Mouse (Mus musculus): Measurements from ENCODE around the gene Id4.

- TF ChIP-seq TCF12 (IDR thresholded peaks at IDR 0.05; ENCODE audit: low read depth, low read length) (no peak), MEF2A (IDR thresholded peaks at IDR 0.05; ENCODE audit: extremely low read depth, insufficient replicate concordance, low read depth, low read length, poor library complexity, severe bottlenecking) (no peak), E2F4 (IDR thresholded peaks at IDR 0.05; ENCODE audit: borderline replicate concordance, low read depth, low read length) (no peak), POLR2AphosphoS2 (IDR thresholded peaks at IDR 0.05; ENCODE audit: low read length) (no peak), EP300 (IDR thresholded peaks at IDR 0.05; ENCODE audit: low read depth in 1 of 2, low read length in 2 of 2) (no peak), CTCF (IDR thresholded peaks at IDR 0.05 in 2 of 3, conservative IDR thresholded peaks at IDR 0.05 in 1 of 3; ENCODE audit: control insufficient read depth in 1 of 3, insufficient read depth in 1 of 3, low read depth in 2 of 3, low read length in 3 of 3, poor library complexity in 1 of 3, severe bottlenecking in 1 of 3) (no peak), ZNF384 (IDR thresholded peaks at IDR 0.05; ENCODE audit: low read depth, low read length) (no peak), MAX (IDR thresholded peaks at IDR 0.05; ENCODE audit: low read length) (no peak), POLR2A (IDR thresholded peaks at IDR 0.05; ENCODE audit: control insufficient read depth in 1 of 2, insufficient read depth in 1 of 2, low read depth in 1 of 2, low read length in 2 of 2, poor library complexity in 1 of 2) (no peak), KAT2A (conservative IDR thresholded peaks at IDR 0.05; ENCODE audit: low read depth, low read length) (no peak), SIN3A (IDR thresholded peaks at IDR 0.05; ENCODE audit: low read length) (no peak), HCFC1 (IDR thresholded peaks at IDR 0.05; ENCODE audit: low read depth, low read length) (no peak), ZMIZ1 (IDR thresholded peaks at IDR 0.05; ENCODE audit: low read depth, low read length) (no peak), CHD2 (IDR thresholded peaks at IDR 0.05; ENCODE audit: low read length) (no peak)
These were observed 8.5 kb upstream of the Id4 start for GRCm38 (mm10) chr13:48252559-48252958.
